Mouse (Mus musculus): ENCODE results near the gene Hist2h2aa1. TPM values are rescaled to one million over a fixed set of nuclear protein-coding genes. Genes with fewer than 3 reads are reported as not detected.
"Not testable (repeated sequence)": the region's sequence is repeated elsewhere in the genome, so short reads cannot be mapped to it uniquely, and the experiment has no call there.

Gene Hist2h2aa1
- total RNA-seq, 1 experiment from 2014 or later = 524 TPM

- peak; percentile 43; the same call in 1 of the 2 replicates for ATAC-seq (ENCODE audit: extremely low read depth, insufficient number of reproducible peaks, low FRiP score, poor library complexity, severe bottlenecking)
Observed at GRCm38 (mm10) chr3:96268051-96268775, 22.9 kb downstream of the Hist2h2aa1 start, which contains the start of gene Hist2h3b. Hist2h3b (plus strand) TSS chr3:96268654.

DNA sequence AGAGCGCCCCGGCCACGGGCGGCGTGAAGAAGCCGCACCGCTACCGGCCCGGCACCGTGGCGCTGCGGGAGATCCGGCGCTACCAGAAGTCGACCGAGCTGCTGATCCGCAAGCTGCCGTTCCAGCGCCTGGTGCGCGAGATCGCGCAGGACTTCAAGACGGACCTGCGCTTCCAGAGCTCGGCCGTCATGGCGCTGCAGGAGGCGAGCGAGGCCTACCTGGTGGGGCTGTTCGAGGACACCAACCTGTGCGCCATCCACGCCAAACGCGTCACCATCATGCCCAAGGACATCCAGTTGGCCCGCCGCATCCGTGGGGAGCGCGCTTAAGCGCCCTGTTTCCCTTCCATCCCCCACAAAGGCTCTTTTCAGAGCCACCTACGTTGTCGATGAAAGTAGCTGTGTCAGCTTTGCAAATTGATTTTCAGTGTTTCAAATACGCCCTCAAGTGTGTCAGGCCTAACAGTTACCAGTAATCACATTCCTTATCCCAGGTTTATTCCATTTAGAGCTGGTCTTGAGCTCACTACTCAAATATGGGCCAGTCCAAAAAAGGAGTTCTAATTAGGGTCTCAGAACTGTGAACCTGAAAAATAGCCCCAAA, 23.6 kb downstream of the Hist2h2aa1 start:
- not testable (repeated sequence) for ATAC-seq (ENCODE audit: extremely low read depth, insufficient number of reproducible peaks, low FRiP score, poor library complexity, severe bottlenecking)

DNA sequence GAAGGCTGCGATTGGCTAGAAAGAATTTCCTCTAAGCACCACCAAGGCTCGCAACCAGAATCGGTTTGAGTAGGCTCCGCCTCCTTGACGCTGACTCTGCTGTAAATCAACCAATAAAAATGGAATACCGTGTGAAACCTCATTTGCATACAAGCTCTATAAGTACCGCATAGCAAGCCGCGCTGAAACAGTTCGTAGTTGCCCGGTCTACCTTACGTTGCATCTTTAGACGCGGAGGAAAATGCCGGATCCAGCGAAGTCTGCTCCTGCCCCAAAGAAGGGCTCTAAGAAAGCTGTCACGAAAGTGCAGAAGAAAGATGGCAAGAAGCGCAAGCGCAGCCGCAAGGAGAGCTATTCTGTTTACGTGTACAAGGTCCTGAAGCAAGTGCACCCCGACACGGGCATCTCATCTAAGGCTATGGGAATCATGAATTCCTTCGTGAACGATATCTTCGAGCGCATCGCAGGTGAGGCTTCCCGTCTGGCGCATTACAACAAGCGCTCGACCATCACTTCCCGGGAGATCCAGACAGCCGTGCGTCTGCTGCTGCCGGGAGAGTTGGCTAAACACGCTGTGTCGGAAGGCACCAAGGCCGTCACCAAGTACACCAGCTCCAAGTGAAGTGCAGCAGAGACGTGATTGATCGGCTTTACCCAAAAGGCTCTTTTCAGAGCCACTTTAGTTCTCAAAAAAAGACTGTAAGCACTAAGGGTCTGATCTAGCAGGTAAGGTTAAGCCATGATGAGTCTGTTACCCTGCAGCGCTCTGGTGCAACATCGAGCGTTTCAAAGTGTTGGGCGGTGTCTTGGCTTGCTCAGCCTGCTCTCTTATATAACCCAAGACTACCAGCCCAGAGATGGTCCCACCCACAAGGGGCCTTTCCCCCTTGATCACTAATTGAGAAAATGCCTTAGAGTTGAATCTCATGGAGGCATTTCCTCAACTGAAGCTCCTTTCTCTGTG, 24.5 kb downstream of the Hist2h2aa1 start, which contains the start of gene Hist2h2bb:
Gene Hist2h2bb (plus strand): TSS at position 242 of the 964 bp plus-strand sequence.
- peak; percentile 97 for ATAC-seq (ENCODE audit: extremely low read depth, insufficient number of reproducible peaks, low FRiP score, poor library complexity, severe bottlenecking)

GRCm38 (mm10) chr3:96273591-96274465, 28.5 kb downstream of the Hist2h2aa1 start:
- no peak for ATAC-seq (ENCODE audit: extremely low read depth, insufficient number of reproducible peaks, low FRiP score, poor library complexity, severe bottlenecking)

GRCm38 (mm10) chr3:96277428-96277799, 32.1 kb downstream of the Hist2h2aa1 start:
- peak; percentile 30; the same call in 1 of the 2 replicates for ATAC-seq (ENCODE audit: extremely low read depth, insufficient number of reproducible peaks, low FRiP score, poor library complexity, severe bottlenecking)

GRCm38 (mm10) chr3:96277800-96278624, 32.7 kb downstream of the Hist2h2aa1 start:
- ATAC-seq (ENCODE audit: extremely low read depth, insufficient number of reproducible peaks, low FRiP score, poor library complexity, severe bottlenecking) = peak; percentile 90

DNA sequence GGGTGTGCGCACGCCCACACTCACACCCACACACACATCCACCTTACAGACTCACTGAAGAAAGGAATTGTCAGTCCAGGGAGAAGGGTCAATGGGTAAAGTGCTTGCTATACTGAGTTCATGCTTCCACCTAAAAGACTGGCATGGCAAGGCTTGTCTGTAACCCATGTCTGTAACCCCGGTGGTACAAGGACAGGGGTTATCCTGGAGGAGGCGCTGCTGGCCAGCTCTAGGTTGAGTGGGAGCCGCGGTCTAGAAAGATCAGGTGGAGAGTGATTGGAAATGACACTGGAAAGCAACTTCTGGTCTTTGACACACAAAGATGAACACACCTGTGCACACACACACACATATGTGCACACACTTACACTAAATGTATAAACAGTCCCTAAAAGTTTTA, 35.4 kb downstream of the Hist2h2aa1 start:
- ATAC-seq (ENCODE audit: extremely low read depth, insufficient number of reproducible peaks, low FRiP score, poor library complexity, severe bottlenecking) = no peak

GRCm38 (mm10) chr3:96284457-96284856, 39.2 kb downstream of the Hist2h2aa1 start:
- ATAC-seq (ENCODE audit: extremely low read depth, insufficient number of reproducible peaks, low FRiP score, poor library complexity, severe bottlenecking) = no peak

- ATAC-seq (ENCODE audit: extremely low read depth, insufficient number of reproducible peaks, low FRiP score, poor library complexity, severe bottlenecking) = not testable (repeated sequence)
Observed at GRCm38 (mm10) chr3:96287334-96287733, 42.0 kb downstream of the Hist2h2aa1 start.

GRCm38 (mm10) chr3:96289201-96289600, 43.9 kb downstream of the Hist2h2aa1 start:
- ATAC-seq (ENCODE audit: extremely low read depth, insufficient number of reproducible peaks, low FRiP score, poor library complexity, severe bottlenecking) = no peak

- not testable (repeated sequence) for ATAC-seq (ENCODE audit: extremely low read depth, insufficient number of reproducible peaks, low FRiP score, poor library complexity, severe bottlenecking)
Observed at GRCm38 (mm10) chr3:96290727-96291126, 45.4 kb downstream of the Hist2h2aa1 start.

DNA sequence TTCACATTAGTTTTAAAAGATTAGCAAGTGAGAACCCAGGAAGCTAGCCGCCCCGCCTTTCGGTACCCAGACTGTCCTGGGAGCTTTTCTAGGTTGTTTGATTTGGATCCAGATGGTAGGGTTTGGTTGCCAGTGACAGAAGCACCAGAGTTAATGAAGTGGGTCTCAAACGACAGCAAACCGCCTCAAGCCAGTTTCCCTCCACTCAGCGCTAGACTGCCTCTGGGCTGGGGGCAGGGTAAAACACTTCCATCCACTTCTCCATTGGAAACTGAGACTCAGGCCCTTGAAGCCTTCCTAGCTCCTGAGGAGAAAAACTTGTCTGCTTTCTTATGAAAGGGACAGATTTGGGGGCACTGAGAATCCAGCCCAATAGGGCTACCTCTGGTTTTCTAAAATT, 47.3 kb downstream of the Hist2h2aa1 start:
- no peak for ATAC-seq (ENCODE audit: extremely low read depth, insufficient number of reproducible peaks, low FRiP score, poor library complexity, severe bottlenecking)

GRCm38 (mm10) chr3:96293368-96293767, 48.1 kb downstream of the Hist2h2aa1 start:
- no peak for ATAC-seq (ENCODE audit: extremely low read depth, insufficient number of reproducible peaks, low FRiP score, poor library complexity, severe bottlenecking)

- ATAC-seq (ENCODE audit: extremely low read depth, insufficient number of reproducible peaks, low FRiP score, poor library complexity, severe bottlenecking) = 0 out of 2 replicates have a peak, but pooled peaks have one; percentile 26
Observed at GRCm38 (mm10) chr3:96293787-96294186, 48.5 kb downstream of the Hist2h2aa1 start, which contains the start of gene Fcgr1. Fcgr1 (minus strand) TSS chr3:96293969.
